Mouse (Mus musculus) heart, embryonic 11.5 days (tissue): ENCODE measurements around the gene Myo1e. TPM values are rescaled to one million over a fixed set of nuclear protein-coding genes. Genes with fewer than 3 reads are reported as not detected.

Experiments
- ATAC-seq: fragments of 200-750 bp; cut with Nextera tagmentation; replicated peaks from 2 replicates; pipeline ENCODE4 v1.8.0; 2017; ENCODE audit warnings: moderate library complexity; ENCODE audit not compliant: insufficient number of reproducible peaks, low FRiP score, low TSS enrichment
- H3K27ac ChIP-seq: fragments of 300-500 bp; sonication (generic); 2 replicates; pipeline ENCODE4 v1.5.1; 2014; ENCODE audit warnings: mild to moderate bottlenecking, low read depth, low read length
- H3K27me3 ChIP-seq: fragments of 300-500 bp; sonication (generic); 2 replicates; pipeline ENCODE4 v1.6.1; 2014; ENCODE audit warnings: mild to moderate bottlenecking, low read length, mixed read lengths; ENCODE audit not compliant: control insufficient read depth, insufficient read depth
- H3K36me3 ChIP-seq: fragments of 300-500 bp; sonication (generic); 2 replicates; pipeline ENCODE4 v1.6.1; 2014; ENCODE audit warnings: mild to moderate bottlenecking, low read length, moderate library complexity, mixed read lengths; ENCODE audit not compliant: control insufficient read depth, insufficient read depth
- H3K4me1 ChIP-seq: fragments of 300-500 bp; sonication (generic); 2 replicates; pipeline ENCODE4 v1.6.1; 2014; ENCODE audit warnings: low read length; ENCODE audit not compliant: control insufficient read depth, insufficient read depth
- H3K4me2 ChIP-seq: fragments of 300-500 bp; sonication (generic); 2 replicates; pipeline ENCODE4 v1.6.1; 2014; ENCODE audit warnings: mild to moderate bottlenecking, moderate library complexity
- H3K4me3 ChIP-seq: fragments of 300-500 bp; sonication (generic); 2 replicates; pipeline ENCODE4 v1.5.1; 2014; ENCODE audit warnings: low read depth, low read length
- H3K9ac ChIP-seq: fragments of 300-500 bp; sonication (generic); 2 replicates; pipeline ENCODE4 v1.6.1; 2014; ENCODE audit warnings: mild to moderate bottlenecking, low read depth, low read length, moderate library complexity
- H3K9me3 ChIP-seq: fragments of 300-500 bp; sonication (generic); replicated peaks from 2 replicates; pipeline ENCODE4 v1.6.1; 2016; ENCODE audit warnings: low read length; ENCODE audit not compliant: control insufficient read depth
- WGBS: fragments of 180-500 bp; shearing (Covaris S2); extraction: QIAGEN DNeasy Blood & Tissue Kit; methylation state at CpG from one replicate; pipeline ENCODE4 v1.1.7; 2014; ENCODE audit not compliant: insufficient replicate concordance; 5-methylcytosine and 5-hydroxymethylcytosine counted together
- polyA plus RNA-seq: library from polyadenylated mRNA; unstranded; fragments of >200 nt; fragmentation: Nextera tagmentation; extraction: Ambion mirVana; gene quantifications from 2 replicates; pipeline ENCODE4 v1.2.1, GENCODE M21; 2014

Gene Myo1e
- polyA plus RNA-seq, 1 experiment from 2014 or later, result 11.2 TPM

GRCm38 (mm10) chr9:70298221-70298620 is 91.1 kb downstream of the Myo1e start:
- WGBS, result 55% methylated on average over 7 of the region's 7 CpGs
- Histone ChIP-seq H3K4me2 (no peak overlapping the region), H3K9ac (no peak overlapping the region), H3K9me3 (peaks cover 3% of the 10 kb centered on the region; the same call in 1 of the 2 replicates), H3K27ac (no peak overlapping the region), H3K36me3 (peaks cover 7% of the 10 kb centered on the region; the same call in 1 of the 2 replicates), H3K4me3 (no peak overlapping the region), H3K27me3 (no peaks in the 10 kb centered on the region), H3K4me1 (no peaks in the 10 kb centered on the region)
- ATAC-seq, result no peak

GRCm38 (mm10) chr9:70300705-70301104 is 93.6 kb downstream of the Myo1e start:
- WGBS, result 86% methylated on average over 5 of the region's 5 CpGs
- no peaks in the 10 kb centered on the region for H3K27me3 ChIP-seq
- no peak overlapping the region for H3K4me2 ChIP-seq
- H3K4me3 ChIP-seq, result no peak overlapping the region
- no peaks in the 10 kb centered on the region for H3K4me1 ChIP-seq
- peaks cover 3% of the 10 kb centered on the region; the same call in 1 of the 2 replicates for H3K9me3 ChIP-seq
- H3K9ac ChIP-seq, result no peak overlapping the region
- H3K36me3 ChIP-seq, result peaks cover 7% of the 10 kb centered on the region; the same call in 1 of the 2 replicates
- no peak overlapping the region for H3K27ac ChIP-seq
- no peak for ATAC-seq

- H3K4me2 ChIP-seq, result no peak overlapping the region
- H3K4me3 ChIP-seq, result no peak overlapping the region
- peaks cover 7% of the 10 kb centered on the region; the same call in 1 of the 2 replicates for H3K36me3 ChIP-seq
- no peak for ATAC-seq
- WGBS, result 92% methylated on average over 6 of the region's 6 CpGs
- H3K27me3 ChIP-seq, result no peaks in the 10 kb centered on the region
- H3K4me1 ChIP-seq, result no peaks in the 10 kb centered on the region
- no peak overlapping the region for H3K27ac ChIP-seq
- H3K9ac ChIP-seq, result no peak overlapping the region
- H3K9me3 ChIP-seq, result peaks cover 3% of the 10 kb centered on the region; the same call in 1 of the 2 replicates
Measured at GRCm38 (mm10) chr9:70301598-70301997, 94.4 kb downstream of the Myo1e start.

GRCm38 (mm10) chr9:70304901-70305300 is 97.8 kb downstream of the Myo1e start:
- Histone ChIP-seq H3K27ac (no peak overlapping the region), H3K27me3 (no peaks in the 10 kb centered on the region), H3K4me1 (no peaks in the 10 kb centered on the region), H3K9me3 (peaks cover 3% of the 10 kb centered on the region; the same call in 1 of the 2 replicates), H3K4me2 (no peak overlapping the region), H3K9ac (no peak overlapping the region), H3K4me3 (no peak overlapping the region), H3K36me3 (peaks cover 5% of the 10 kb centered on the region; the same call in 1 of the 2 replicates)
- 91% methylated on average over 8 of the region's 8 CpGs for WGBS
- ATAC-seq, result no peak

- no peak overlapping the region for H3K4me3 ChIP-seq
- no peaks in the 10 kb centered on the region for H3K4me1 ChIP-seq
- H3K9ac ChIP-seq, result no peak overlapping the region
- 49% methylated on average over 1 of the region's 1 CpGs for WGBS
- no peak overlapping the region for H3K27ac ChIP-seq
- H3K4me2 ChIP-seq, result no peak overlapping the region
- no peaks in the 10 kb centered on the region for H3K36me3 ChIP-seq
- H3K9me3 ChIP-seq, result no peaks in the 10 kb centered on the region
- no peaks in the 10 kb centered on the region for H3K27me3 ChIP-seq
- ATAC-seq, result no peak
Measured at GRCm38 (mm10) chr9:70310046-70310445, 102.9 kb downstream of the Myo1e start.

GRCm38 (mm10) chr9:70314019-70314418 is 106.9 kb downstream of the Myo1e start:
- Histone ChIP-seq H3K4me2 (no peak overlapping the region), H3K4me3 (no peak overlapping the region), H3K27me3 (no peaks in the 10 kb centered on the region), H3K9ac (no peak overlapping the region), H3K36me3 (no peaks in the 10 kb centered on the region), H3K4me1 (no peaks in the 10 kb centered on the region), H3K27ac (no peak overlapping the region), H3K9me3 (no peaks in the 10 kb centered on the region)
- ATAC-seq, result no peak
- 92% methylated on average over 1 of the region's 1 CpGs for WGBS

- Histone ChIP-seq H3K4me1 (no peaks in the 10 kb centered on the region), H3K27me3 (no peaks in the 10 kb centered on the region), H3K27ac (no peak overlapping the region), H3K9me3 (no peaks in the 10 kb centered on the region), H3K36me3 (no peaks in the 10 kb centered on the region), H3K9ac (no peak overlapping the region), H3K4me2 (no peak overlapping the region), H3K4me3 (no peak overlapping the region)
- 75% methylated on average over 4 of the region's 4 CpGs for WGBS
- ATAC-seq, result no peak
Measured at GRCm38 (mm10) chr9:70315130-70315529, 108.0 kb downstream of the Myo1e start.

GRCm38 (mm10) chr9:70318601-70319000 is 111.5 kb downstream of the Myo1e start:
- Histone ChIP-seq H3K4me3 (no peak overlapping the region), H3K9ac (no peak overlapping the region), H3K4me1 (no peaks in the 10 kb centered on the region), H3K4me2 (no peak overlapping the region), H3K36me3 (peaks cover 2% of the 10 kb centered on the region; the same call in 1 of the 2 replicates), H3K9me3 (no peaks in the 10 kb centered on the region), H3K27me3 (no peaks in the 10 kb centered on the region), H3K27ac (no peak overlapping the region)
- no peak for ATAC-seq
- WGBS, result 64% methylated on average over 3 of the region's 3 CpGs

GRCm38 (mm10) chr9:70324336-70324735 is 117.2 kb downstream of the Myo1e start:
- peaks cover 4% of the 10 kb centered on the region; the same call in 1 of the 2 replicates for H3K4me1 ChIP-seq
- ATAC-seq, result no peak
- no peak overlapping the region for H3K9ac ChIP-seq
- no peaks in the 10 kb centered on the region for H3K27me3 ChIP-seq
- no peak overlapping the region for H3K27ac ChIP-seq
- H3K9me3 ChIP-seq, result no peaks in the 10 kb centered on the region
- 81% methylated on average over 4 of the region's 4 CpGs for WGBS
- H3K36me3 ChIP-seq, result peaks cover 3% of the 10 kb centered on the region; the same call in 1 of the 2 replicates
- H3K4me2 ChIP-seq, result no peak overlapping the region
- no peak overlapping the region for H3K4me3 ChIP-seq
